ENCODE assay signal across 22 mouse cellular contexts in the genomic region with DNA sequence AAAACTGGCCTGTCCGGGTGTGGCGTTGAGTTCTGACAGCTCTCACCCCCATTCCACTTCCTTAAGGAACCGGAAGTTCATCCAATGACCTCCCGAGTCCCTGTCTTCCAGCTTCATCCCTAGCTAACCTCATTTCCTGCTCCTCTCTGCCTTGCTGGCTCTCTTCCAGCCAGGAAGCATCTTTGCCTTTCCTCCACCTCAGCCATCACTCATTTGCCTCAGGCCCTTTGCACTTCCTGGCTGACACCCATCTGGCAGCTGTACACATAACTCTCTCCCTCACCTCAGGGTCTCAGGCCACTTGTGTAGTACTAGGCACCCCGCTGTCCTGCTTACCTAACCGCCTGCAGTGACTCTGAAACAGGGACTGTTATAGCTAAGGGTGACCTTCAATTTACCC. TPM values are rescaled to one million over a fixed set of nuclear protein-coding genes. Genes with fewer than 3 reads are reported as not detected.
DNase-seq lines count a peak whose midpoint lies in the region; ATAC-seq and TF ChIP-seq lines count a peak whose summit lies in the region.
"Had no signal": no experiment of that assay in that cellular context is flagged by ENCODE, and none has a peak within 500 bp of the region (broad histone marks: within the 10 kb centered on the region; RNA-seq: fewer than 3 reads in every experiment).

No protein-coding gene starts in this region.

- no peak overlapping the region for H3K27ac ChIP-seq in lung, embryonic 14.5 days (ENCODE audit: low read depth)
- H3K27ac ChIP-seq in kidney, adult 2 months (ENCODE audit: insufficient read depth, low read depth, low read length): no peak overlapping the region
- H3K27ac ChIP-seq: embryonic facial prominence, embryonic 13.5 days; liver, embryonic 13.5 days; midbrain, embryonic 10.5 days; neural tube, embryonic 15.5 days had no signal

- H3K27me3 ChIP-seq in lung, embryonic 14.5 days (ENCODE audit: insufficient read depth, low read length): no peaks in the 10 kb centered on the region
- H3K27me3 ChIP-seq in kidney, adult 2 months (replicated peaks; ENCODE audit: control insufficient read depth, insufficient read depth, low read length): no peaks in the 10 kb centered on the region
- H3K27me3 ChIP-seq: embryonic facial prominence, embryonic 13.5 days; heart, embryonic 12.5 days; liver, embryonic 13.5 days; neural tube, embryonic 15.5 days; Patski had no signal

- no peak for TF ChIP-seq CTCF in lung, embryonic 14.5 days (IDR thresholded peaks at IDR 0.05; ENCODE audit: low read depth)
- no peak for TF ChIP-seq CTCF in kidney, adult 2 months (conservative IDR thresholded peaks at IDR 0.05; ENCODE audit: insufficient read depth, insufficient read length, low read depth, low read length)

- no peaks in the 10 kb centered on the region for H3K4me1 ChIP-seq in lung, embryonic 14.5 days (ENCODE audit: insufficient read depth)
- no peaks in the 10 kb centered on the region; the same call in 1 of the 2 replicates for H3K4me1 ChIP-seq in kidney, adult 2 months (ENCODE audit: control insufficient read depth, insufficient read depth, low read length)
- H3K4me1 ChIP-seq: embryonic facial prominence, embryonic 13.5 days; heart, embryonic 12.5 days; liver, embryonic 13.5 days; midbrain, embryonic 10.5 days had no signal

- no peak for ATAC-seq in lung, embryonic 14.5 days (ENCODE audit: insufficient read depth)
- ATAC-seq: CD4-positive, CD25-positive, alpha-beta regulatory T cell, adult 4 months; Patski had no signal

- no peak overlapping the region for H3K9ac ChIP-seq in lung, embryonic 14.5 days
- H3K9ac ChIP-seq: embryonic facial prominence, embryonic 13.5 days; heart, embryonic 12.5 days; liver, embryonic 13.5 days; neural tube, embryonic 15.5 days had no signal

- DNase-seq in lung, embryonic 14.5 days: peak; percentile 49
- no peak for DNase-seq in lung, postnatal 10 days
- DNase-seq in ZHBTc4 (ENCODE audit: low read depth, low spot score): peak; percentile 85
- DNase-seq in kidney, adult 2 months: peak; percentile 78
- DNase-seq in kidney, postnatal 36 days: peak; percentile 73 to 76
- DNase-seq in ovary, postnatal 10 days (ENCODE audit: low spot score): no peak
- no peak for DNase-seq in retina, embryonic 14.5 days (ENCODE audit: low spot score)
- no peak for DNase-seq in gastrocnemius, postnatal 4 days (ENCODE audit: low spot score in 2 of 2)
- DNase-seq: cerebellum, adult 11 months; gastrocnemius, postnatal 25 days; heart, postnatal 36 days; layer of hippocampus, adult 9-11 months; liver, embryonic 13.5 days; thymus, postnatal 14 days had no signal

- no peak overlapping the region for H3K4me3 ChIP-seq in lung, embryonic 14.5 days (ENCODE audit: low read depth, low read length)
- H3K4me3 ChIP-seq in kidney, adult 2 months (ENCODE audit: insufficient read depth, low read depth, low read length): no peak overlapping the region
- H3K4me3 ChIP-seq: embryonic facial prominence, embryonic 13.5 days; heart, embryonic 12.5 days; liver, embryonic 13.5 days; midbrain, embryonic 10.5 days; neural tube, embryonic 15.5 days had no signal

- TF ChIP-seq POLR2A in kidney, adult 2 months (IDR thresholded peaks at IDR 0.05; ENCODE audit: low read depth, low read length): no peak

- 47% methylated on average over 6 of the region's 6 CpGs for WGBS in lung, embryonic 14.5 days
- 57% methylated on average over 6 of the region's 6 CpGs for WGBS in kidney, adult 2 months

- no peaks in the 10 kb centered on the region for H3K36me3 ChIP-seq in lung, embryonic 14.5 days (ENCODE audit: insufficient read depth)
- no peaks in the 10 kb centered on the region for H3K36me3 ChIP-seq in kidney, adult 2 months (ENCODE audit: control insufficient read depth, insufficient read depth, low read length)
- H3K36me3 ChIP-seq: embryonic facial prominence, embryonic 13.5 days; heart, embryonic 12.5 days; liver, embryonic 13.5 days; midbrain, embryonic 10.5 days; neural tube, embryonic 15.5 days had no signal

- H3K9me3 ChIP-seq in lung, embryonic 14.5 days (ENCODE audit: low read depth, low read length): no peaks in the 10 kb centered on the region
- H3K9me3 ChIP-seq: embryonic facial prominence, embryonic 13.5 days; heart, embryonic 12.5 days; liver, embryonic 13.5 days; midbrain, embryonic 10.5 days; neural tube, embryonic 15.5 days had no signal

- no peak overlapping the region for H3K4me2 ChIP-seq in lung, embryonic 14.5 days
- H3K4me2 ChIP-seq: embryonic facial prominence, embryonic 13.5 days; heart, embryonic 12.5 days; liver, embryonic 13.5 days; neural tube, embryonic 15.5 days had no signal

RNA-seq across cellular contexts. Expression of a gene that starts 9.4 kb away (rescaled TPM):
- polyA plus RNA-seq in lung, embryonic 14.5 days (2014; fragmentation: Nextera tagmentation; extraction: Ambion mirVana): 1.0 and 1.5 TPM in 2 replicates
- polyA plus RNA-seq in kidney, adult 2 months (2012; rRNA removed): 0.22 and 0.26 TPM in 2 replicates
- total RNA-seq in gastrocnemius, postnatal 4 days (2021): under 1 TPM; 0.73 to 0.96 TPM
- total RNA-seq: gastrocnemius, postnatal 25 days; heart, postnatal 36 days had no signal
- polyA plus RNA-seq: CD4-positive, CD25-positive, alpha-beta regulatory T cell, adult 4 months; embryonic facial prominence, embryonic 13.5 days; limb, embryonic 11.5 days; liver, embryonic 13.5 days; midbrain, embryonic 10.5 days; neural tube, embryonic 15.5 days; Patski had no signal

RNA-seq across cellular contexts. Expression of a gene that starts 59.9 kb away (rescaled TPM):
- not detected in 2 replicates for polyA plus RNA-seq in lung, embryonic 14.5 days (2014; fragmentation: Nextera tagmentation; extraction: Ambion mirVana)
- not detected in 2 replicates for polyA plus RNA-seq in kidney, adult 2 months (2012; rRNA removed)
- total RNA-seq in gastrocnemius, postnatal 4 days (2021): 10 to 100 TPM; 25.6 to 32.2 TPM
- total RNA-seq: common myeloid progenitor, adult 5-6 weeks; heart, postnatal 36 days had no signal
- polyA plus RNA-seq: embryonic facial prominence, embryonic 13.5 days; liver, embryonic 13.5 days; neural tube, embryonic 15.5 days; Patski had no signal

Comparison
In these comparisons a context has a peak if more than half of its experiments do, and no peak if none do; other contexts are left out.
1. DNase-seq: peak in lung, embryonic 14.5 days (single experiment), ZHBTc4 (single experiment), kidney, adult 2 months (single experiment) and kidney, postnatal 36 days (2 of 2); none in lung, postnatal 10 days (single experiment), ovary, postnatal 10 days (single experiment), retina, embryonic 14.5 days (single experiment) and gastrocnemius, postnatal 4 days (0 of 2).